Mouse (Mus musculus) embryonic fibroblast, embryonic 13.5 days (primary cell): ENCODE measurements at regions not wholly inside any gene's neighbourhood (a gene's known extent, or its start where the extent isn't known, plus 50 kb on each side); places are given as distances from the start of the nearest gene placed in this dataset.

Experiments used
- CTCF ChIP-seq: IDR thresholded peaks from 2 replicates; pipeline ENCODE4 v1.5.1; 2011; ENCODE audit warnings: mild to moderate bottlenecking, control low read depth, low read length, moderate library complexity, borderline replicate concordance; ENCODE audit not compliant: insufficient read depth
- POLR2A ChIP-seq: IDR thresholded peaks from 2 replicates; pipeline ENCODE4 v1.6.1; 2011; ENCODE audit warnings: low read depth, mild to moderate bottlenecking, control low read depth, low read length, moderate library complexity

- TF ChIP-seq CTCF (no peak), POLR2A (no peak)
These were observed 626.3 kb downstream of the Zfp706 start for GRCm38 (mm10) chr15:36381228-36381671.
